Mouse (Mus musculus): ENCODE data around the gene Map2k5. TPM values are rescaled to one million over a fixed set of nuclear protein-coding genes. Genes with fewer than 3 reads are reported as not detected.

Map2k5 gene
- polyA plus RNA-seq, 1 experiment from 2014 or later: 9.2 TPM

DNA sequence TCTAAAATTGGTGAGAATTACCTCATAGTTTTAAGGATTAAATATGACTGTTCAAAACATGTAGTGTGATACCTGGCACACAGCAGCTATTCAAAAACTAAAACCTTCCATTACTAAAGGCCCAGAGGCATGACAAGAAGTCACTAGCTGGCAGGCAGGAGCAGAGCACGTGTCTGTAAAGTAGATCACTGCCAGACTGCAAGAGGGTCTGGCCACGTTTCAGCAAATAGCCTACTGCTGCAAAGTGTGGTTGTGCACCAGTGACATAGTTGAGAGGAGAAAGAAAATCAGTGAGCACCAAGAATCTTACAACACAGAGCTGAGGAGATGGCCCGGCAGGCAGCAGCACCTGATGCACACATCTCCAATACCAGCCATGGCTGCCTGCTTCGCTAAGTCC lies 75.2 kb downstream of the Map2k5 start:
- Histone ChIP-seq H3K9ac (no peak overlapping the region), H3K4me2 (no peak overlapping the region), H3K27ac (replicated peaks) (no peak overlapping the region), H3K4me3 (replicated peaks) (no peak overlapping the region), H3K27me3 (no peaks in the 10 kb centered on the region), H3K36me3 (replicated peaks) (0 out of 2 replicates have a peak, but pooled peaks cover 12% of the 10 kb centered on the region), H3K9me3 (replicated peaks) (no peaks in the 10 kb centered on the region), H3K4me1 (replicated peaks) (no peaks in the 10 kb centered on the region)
- ATAC-seq (ENCODE audit: insufficient read depth): no peak
- 70% methylated on average over 4 of the region's 4 CpGs for WGBS (ENCODE audit: insufficient replicate concordance)

DNA sequence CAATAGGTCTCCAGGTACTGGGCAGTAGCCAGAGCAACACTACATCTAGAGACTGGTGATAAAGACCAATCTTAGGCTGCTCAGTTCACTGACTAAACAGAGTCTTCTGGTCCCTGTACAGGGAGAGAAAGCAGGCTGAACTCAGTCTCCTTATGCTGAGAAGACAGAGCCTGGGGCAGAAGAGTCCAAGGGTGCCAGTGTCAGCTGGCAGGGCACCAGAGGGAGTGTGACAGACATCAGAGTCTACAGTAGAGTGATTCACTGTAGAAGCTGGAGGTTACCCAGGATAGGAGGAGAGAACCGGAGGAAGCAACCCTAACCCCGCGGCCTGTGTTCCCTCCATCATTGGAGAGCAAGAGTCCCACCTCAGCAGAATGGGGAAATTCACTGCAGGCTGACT lies 79.0 kb downstream of the Map2k5 start:
- H3K36me3 ChIP-seq (replicated peaks): peaks cover 8% of the 10 kb centered on the region; the same call in 1 of the 2 replicates
- 82% methylated on average over 3 of the region's 3 CpGs for WGBS (ENCODE audit: insufficient replicate concordance)
- no peak overlapping the region for H3K4me3 ChIP-seq (replicated peaks)
- no peaks in the 10 kb centered on the region for H3K9me3 ChIP-seq (replicated peaks)
- ATAC-seq (ENCODE audit: insufficient read depth): no peak
- H3K4me1 ChIP-seq (replicated peaks): no peaks in the 10 kb centered on the region
- no peak overlapping the region for H3K9ac ChIP-seq
- H3K27ac ChIP-seq (replicated peaks): no peak overlapping the region
- no peak overlapping the region for H3K4me2 ChIP-seq
- H3K27me3 ChIP-seq: no peaks in the 10 kb centered on the region

DNA sequence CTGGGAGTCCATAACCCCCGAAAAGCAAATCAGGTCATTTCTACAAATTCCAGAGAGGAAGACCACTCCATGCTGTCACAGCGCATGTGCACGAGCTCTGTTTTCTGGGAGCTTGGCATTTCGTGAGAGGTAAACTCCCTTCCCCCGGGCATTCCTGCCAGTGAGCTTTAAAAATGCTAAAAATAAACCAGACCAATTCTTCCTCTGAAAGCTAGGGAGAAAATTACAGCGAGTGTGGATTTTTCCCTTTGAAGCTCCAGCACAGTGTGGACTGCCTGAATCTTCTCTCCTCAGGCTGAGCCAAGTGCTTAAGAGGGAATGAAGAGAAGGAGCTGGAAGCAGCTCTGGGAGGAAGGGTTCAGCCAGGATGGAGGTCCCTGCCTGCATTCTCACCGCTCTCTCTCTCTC lies 82.1 kb downstream of the Map2k5 start:
- no peaks in the 10 kb centered on the region for H3K9me3 ChIP-seq (replicated peaks)
- H3K36me3 ChIP-seq (replicated peaks): peaks cover 9% of the 10 kb centered on the region; the same call in 1 of the 2 replicates
- no peaks in the 10 kb centered on the region for H3K4me1 ChIP-seq (replicated peaks)
- no peak overlapping the region for H3K4me2 ChIP-seq
- no peak overlapping the region for H3K4me3 ChIP-seq (replicated peaks)
- H3K27me3 ChIP-seq: no peaks in the 10 kb centered on the region
- 70% methylated on average over 7 of the region's 7 CpGs for WGBS (ENCODE audit: insufficient replicate concordance)
- ATAC-seq (ENCODE audit: insufficient read depth): no peak
- H3K27ac ChIP-seq (replicated peaks): no peak overlapping the region
- no peak overlapping the region for H3K9ac ChIP-seq

DNA sequence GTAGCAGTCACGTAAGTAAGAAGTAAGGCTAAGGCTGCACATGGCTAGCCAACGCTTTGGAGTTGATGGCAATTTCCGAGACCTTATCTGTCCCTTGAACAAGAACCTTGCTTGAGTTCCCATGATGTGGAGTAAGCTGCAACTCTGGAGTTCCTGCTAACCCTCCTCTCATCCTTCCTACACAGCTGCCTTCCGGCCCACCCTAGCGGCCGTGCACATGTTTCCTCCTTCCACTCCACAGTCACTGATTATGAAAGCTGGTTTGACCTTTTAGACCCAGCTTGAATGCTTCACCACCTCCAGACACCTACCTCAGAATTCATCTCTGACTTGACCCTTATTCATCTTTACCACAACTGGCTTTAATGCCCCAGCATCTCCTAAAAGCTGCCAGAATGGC lies 82.9 kb downstream of the Map2k5 start:
- Histone ChIP-seq H3K9me3 (replicated peaks) (no peaks in the 10 kb centered on the region), H3K27ac (replicated peaks) (no peak overlapping the region), H3K27me3 (no peaks in the 10 kb centered on the region), H3K9ac (no peak overlapping the region), H3K4me2 (no peak overlapping the region), H3K4me3 (replicated peaks) (no peak overlapping the region), H3K36me3 (replicated peaks) (peaks cover 9% of the 10 kb centered on the region; the same call in 1 of the 2 replicates), H3K4me1 (replicated peaks) (no peaks in the 10 kb centered on the region)
- WGBS (ENCODE audit: insufficient replicate concordance): 47% methylated on average over 6 of the region's 6 CpGs
- no peak for ATAC-seq (ENCODE audit: insufficient read depth)

DNA sequence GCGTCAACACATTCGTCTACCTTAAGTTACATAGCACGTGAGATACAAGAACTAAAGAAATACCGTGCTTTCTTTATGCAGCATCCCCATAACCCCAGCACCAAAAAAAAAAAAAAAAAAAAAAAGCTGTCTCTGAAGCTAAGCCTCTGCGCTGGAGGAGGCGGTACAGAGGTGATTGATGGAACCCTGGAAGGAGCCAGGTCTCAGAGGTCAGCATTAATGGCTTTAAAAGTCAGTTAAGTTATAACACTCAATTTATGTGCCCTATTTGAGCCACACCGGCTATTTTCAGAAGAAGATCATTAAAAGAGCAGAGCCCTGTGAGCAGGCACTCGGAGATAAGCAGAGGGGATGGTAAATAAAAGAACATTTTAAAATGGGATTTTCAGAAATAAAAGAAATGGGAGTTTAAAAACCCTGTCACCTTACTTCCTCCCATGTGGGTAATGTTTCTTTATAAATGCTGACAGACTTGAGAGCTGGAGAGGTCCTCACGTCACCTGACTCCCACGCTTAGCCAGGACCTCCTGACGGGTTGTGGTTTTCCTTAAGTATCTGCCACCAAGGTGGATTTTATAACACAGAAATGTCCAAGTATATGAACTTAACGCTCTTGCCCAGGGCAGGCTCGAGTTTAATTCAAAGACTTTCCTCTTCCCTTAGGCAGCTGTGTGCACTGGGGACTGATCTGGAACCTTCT lies 83.8 kb downstream of the Map2k5 start:
- H3K27ac ChIP-seq (replicated peaks): no peak overlapping the region
- no peaks in the 10 kb centered on the region for H3K27me3 ChIP-seq
- H3K4me3 ChIP-seq (replicated peaks): no peak overlapping the region

DNA sequence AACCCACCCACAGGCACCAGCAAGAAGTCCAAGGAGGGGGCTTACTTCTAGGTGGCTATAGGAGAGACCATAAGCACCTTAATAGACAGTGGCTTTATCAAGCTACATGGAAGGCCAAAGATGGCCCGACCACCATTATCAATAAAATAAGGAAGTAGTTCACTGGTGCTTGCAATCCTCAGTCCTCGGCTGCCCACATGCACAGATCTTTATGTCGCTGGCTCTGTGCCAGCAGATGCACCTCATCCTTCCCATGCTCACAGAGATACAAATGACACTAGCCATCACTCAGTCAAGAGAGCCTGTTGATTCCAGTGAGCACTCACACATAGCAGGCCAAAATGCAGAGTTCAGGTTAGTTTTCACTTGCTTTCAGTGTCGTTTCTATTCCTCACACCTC lies 89.0 kb downstream of the Map2k5 start:
- no peak overlapping the region for H3K4me2 ChIP-seq
- H3K27me3 ChIP-seq: no peaks in the 10 kb centered on the region
- no peaks in the 10 kb centered on the region for H3K4me1 ChIP-seq (replicated peaks)
- H3K27ac ChIP-seq (replicated peaks): no peak overlapping the region
- H3K4me3 ChIP-seq (replicated peaks): no peak overlapping the region
- H3K36me3 ChIP-seq (replicated peaks): peaks cover 17% of the 10 kb centered on the region; the same call in 1 of the 2 replicates
- no peak overlapping the region for H3K9ac ChIP-seq
- ATAC-seq (ENCODE audit: insufficient read depth): no peak
- 57% methylated on average over 4 of the region's 4 CpGs for WGBS (ENCODE audit: insufficient replicate concordance)
- H3K9me3 ChIP-seq (replicated peaks): no peaks in the 10 kb centered on the region

More for the DNA sequence above, 83.8 kb downstream of the Map2k5 start:
- Histone ChIP-seq H3K4me2 (no peak overlapping the region), H3K36me3 (replicated peaks) (peaks cover 12% of the 10 kb centered on the region; the same call in 1 of the 2 replicates), H3K9me3 (replicated peaks) (no peaks in the 10 kb centered on the region), H3K4me1 (replicated peaks) (no peaks in the 10 kb centered on the region), H3K9ac (no peak overlapping the region)
- WGBS (ENCODE audit: insufficient replicate concordance): 71% methylated on average over 13 of the region's 13 CpGs
- ATAC-seq (ENCODE audit: insufficient read depth): no peak

DNA sequence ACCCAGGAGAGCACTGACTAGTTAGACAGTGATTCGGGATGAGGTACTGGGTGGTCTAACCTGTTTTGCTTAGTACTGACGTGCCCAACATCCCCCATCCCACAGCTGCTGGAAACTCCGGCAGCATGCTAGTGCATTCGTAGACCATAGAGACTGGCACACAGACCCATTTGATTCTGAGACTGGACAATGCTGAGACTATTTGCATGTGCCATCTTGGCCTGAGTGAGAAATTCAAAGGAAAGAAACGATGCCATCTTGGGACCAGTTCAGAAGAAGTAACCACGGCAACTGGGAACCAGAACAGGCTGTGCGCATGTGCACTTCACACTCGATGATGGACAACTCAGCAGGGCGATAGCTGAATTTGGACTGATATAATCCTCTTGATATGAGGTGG lies 93.3 kb downstream of the Map2k5 start:
- Histone ChIP-seq H3K9ac (no peak overlapping the region), H3K27ac (replicated peaks) (no peak overlapping the region), H3K9me3 (replicated peaks) (no peaks in the 10 kb centered on the region), H3K4me1 (replicated peaks) (no peaks in the 10 kb centered on the region), H3K36me3 (replicated peaks) (peaks cover 16% of the 10 kb centered on the region), H3K27me3 (no peaks in the 10 kb centered on the region), H3K4me2 (no peak overlapping the region), H3K4me3 (replicated peaks) (no peak overlapping the region)
- 82% methylated on average over 9 of the region's 9 CpGs for WGBS (ENCODE audit: insufficient replicate concordance)
- no peak for ATAC-seq (ENCODE audit: insufficient read depth)

DNA sequence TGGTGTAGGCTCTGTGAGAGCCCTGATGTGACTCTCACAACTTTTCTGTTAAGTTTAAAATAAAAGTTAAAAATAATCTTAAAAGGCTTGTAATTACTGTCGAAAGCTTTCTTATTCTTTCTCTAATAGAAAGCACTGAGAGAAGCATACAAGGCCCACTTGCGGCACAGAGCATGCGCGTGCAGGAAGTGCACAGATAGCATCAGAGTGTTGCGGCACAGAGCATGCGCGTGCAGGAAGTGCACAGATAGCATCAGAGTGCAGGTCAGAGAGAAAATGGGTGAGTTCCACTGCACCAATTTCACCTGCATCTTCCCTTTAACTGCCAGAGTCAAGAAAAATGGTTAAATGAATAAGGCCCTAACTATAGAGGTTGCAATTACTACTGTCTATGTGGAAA lies 95.7 kb downstream of the Map2k5 start:
- Histone ChIP-seq H3K4me1 (replicated peaks) (no peaks in the 10 kb centered on the region), H3K9ac (no peak overlapping the region), H3K27ac (replicated peaks) (no peak overlapping the region), H3K27me3 (no peaks in the 10 kb centered on the region), H3K4me2 (no peak overlapping the region), H3K9me3 (replicated peaks) (no peaks in the 10 kb centered on the region), H3K4me3 (replicated peaks) (no peak overlapping the region), H3K36me3 (replicated peaks) (peaks cover 9% of the 10 kb centered on the region)
- 74% methylated on average over 7 of the region's 7 CpGs for WGBS (ENCODE audit: insufficient replicate concordance)
- ATAC-seq (ENCODE audit: insufficient read depth): no peak

DNA sequence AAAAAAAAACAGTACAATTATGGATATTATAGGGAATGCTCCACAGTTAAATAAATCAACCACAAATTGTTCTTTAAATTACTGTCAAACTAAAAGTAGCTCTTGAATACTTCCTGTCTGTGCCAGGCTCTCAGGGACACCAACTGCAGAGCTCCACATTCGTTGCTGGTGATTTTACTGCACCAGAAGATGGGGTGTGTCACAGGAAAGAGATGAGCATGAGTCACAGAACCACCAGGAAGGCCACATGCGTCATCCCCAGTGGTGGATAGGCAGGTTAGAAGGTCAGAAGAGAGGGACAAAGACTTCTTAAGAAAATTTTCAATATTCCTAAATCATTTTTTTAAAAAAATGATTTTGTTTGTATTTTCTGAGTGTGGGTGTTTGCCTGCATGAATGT lies 96.6 kb downstream of the Map2k5 start:
- WGBS (ENCODE audit: insufficient replicate concordance): 52% methylated on average over 2 of the region's 2 CpGs
- ATAC-seq (ENCODE audit: insufficient read depth): no peak
- Histone ChIP-seq H3K9me3 (replicated peaks) (no peaks in the 10 kb centered on the region), H3K27ac (replicated peaks) (no peak overlapping the region), H3K4me2 (no peak overlapping the region), H3K36me3 (replicated peaks) (peaks cover 9% of the 10 kb centered on the region), H3K9ac (no peak overlapping the region), H3K4me1 (replicated peaks) (no peaks in the 10 kb centered on the region), H3K27me3 (no peaks in the 10 kb centered on the region), H3K4me3 (replicated peaks) (no peak overlapping the region)

DNA sequence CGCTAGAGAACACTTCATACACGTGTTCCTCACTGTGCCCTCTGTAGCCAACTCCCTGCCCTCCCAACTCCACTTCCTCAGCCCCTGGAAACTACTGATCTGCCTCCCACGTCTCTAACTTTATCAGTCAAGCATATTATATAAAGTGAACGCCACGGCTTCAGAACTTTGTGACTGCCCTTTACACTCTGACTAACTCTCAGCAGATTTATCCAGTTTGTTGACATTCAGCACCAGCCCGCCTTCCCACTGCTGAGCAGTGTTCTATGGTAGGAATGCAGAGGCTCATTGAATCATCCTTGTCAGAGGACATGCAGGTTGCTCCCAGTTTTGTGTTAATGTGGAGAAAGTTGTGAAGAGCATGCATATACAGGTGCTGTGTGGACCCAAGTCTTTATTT lies 103.9 kb downstream of the Map2k5 start:
- no peaks in the 10 kb centered on the region for H3K9me3 ChIP-seq (replicated peaks)
- no peak overlapping the region for H3K9ac ChIP-seq
- no peak overlapping the region for H3K27ac ChIP-seq (replicated peaks)
- H3K4me2 ChIP-seq: no peak overlapping the region
- no peaks in the 10 kb centered on the region for H3K36me3 ChIP-seq (replicated peaks)
- H3K27me3 ChIP-seq: no peaks in the 10 kb centered on the region
- H3K4me3 ChIP-seq (replicated peaks): no peak overlapping the region
- no peak; the same call in 1 of the 2 replicates for ATAC-seq (ENCODE audit: insufficient read depth)
- WGBS (ENCODE audit: insufficient replicate concordance): 62% methylated on average over 6 of the region's 6 CpGs
- H3K4me1 ChIP-seq (replicated peaks): no peaks in the 10 kb centered on the region

DNA sequence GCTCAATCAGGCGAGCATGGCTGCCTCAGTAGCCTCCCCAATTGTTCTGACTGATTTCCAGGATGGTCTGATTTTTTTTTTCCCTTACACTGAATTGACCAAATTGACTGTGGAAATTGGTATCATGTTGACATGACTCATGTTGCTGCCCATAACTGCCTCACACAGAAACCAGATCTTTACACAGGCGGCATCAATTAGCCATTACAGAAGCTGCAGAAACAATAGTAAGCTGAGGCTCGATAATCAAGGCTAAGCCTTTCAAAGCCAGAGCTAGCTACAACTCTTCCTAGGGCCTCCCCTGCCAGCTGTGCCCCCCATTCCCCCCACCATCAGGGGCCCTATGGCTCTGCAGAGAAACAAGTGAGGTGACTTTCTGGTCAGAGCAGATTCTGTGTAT lies 107.9 kb downstream of the Map2k5 start:
- H3K27me3 ChIP-seq: no peaks in the 10 kb centered on the region
- no peak overlapping the region for H3K9ac ChIP-seq
- H3K36me3 ChIP-seq (replicated peaks): no peaks in the 10 kb centered on the region
- 59% methylated on average over 3 of the region's 3 CpGs for WGBS (ENCODE audit: insufficient replicate concordance)
- H3K4me3 ChIP-seq (replicated peaks): no peak overlapping the region
- H3K27ac ChIP-seq (replicated peaks): no peak overlapping the region
- no peak for ATAC-seq (ENCODE audit: insufficient read depth)
- no peaks in the 10 kb centered on the region for H3K9me3 ChIP-seq (replicated peaks)
- no peak overlapping the region for H3K4me2 ChIP-seq
- H3K4me1 ChIP-seq (replicated peaks): no peaks in the 10 kb centered on the region

DNA sequence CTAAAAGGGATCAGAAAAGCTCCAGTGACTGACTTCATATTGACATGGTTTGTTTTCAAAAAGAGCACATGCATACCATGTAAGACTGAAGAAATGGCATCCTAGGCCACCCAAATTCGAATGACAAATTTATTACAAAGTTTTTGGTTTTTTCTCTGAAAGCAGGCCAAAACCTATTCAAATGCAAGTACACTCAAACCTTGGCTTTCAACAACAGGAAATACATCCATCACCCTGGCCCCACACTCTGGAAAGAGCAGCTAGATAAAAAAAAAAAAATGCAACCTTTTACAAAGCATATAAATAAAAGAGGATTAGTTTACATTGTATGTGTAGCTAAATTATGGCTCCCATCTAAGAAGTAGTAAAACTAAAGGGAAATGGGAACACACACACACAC lies 114.5 kb downstream of the Map2k5 start:
- H3K27ac ChIP-seq (replicated peaks): no peak overlapping the region
- no peak for ATAC-seq (ENCODE audit: insufficient read depth)
- H3K36me3 ChIP-seq (replicated peaks): no peaks in the 10 kb centered on the region
- WGBS (ENCODE audit: insufficient replicate concordance): 46% methylated on average over 1 of the region's 1 CpGs
- H3K9ac ChIP-seq: no peak overlapping the region
- no peaks in the 10 kb centered on the region for H3K27me3 ChIP-seq
- H3K4me2 ChIP-seq: no peak overlapping the region
- H3K4me1 ChIP-seq (replicated peaks): no peaks in the 10 kb centered on the region
- no peak overlapping the region for H3K4me3 ChIP-seq (replicated peaks)
- H3K9me3 ChIP-seq (replicated peaks): no peaks in the 10 kb centered on the region

All from liver, embryonic 15.5 days (tissue).